Mouse (Mus musculus): ENCODE results near the gene Tbc1d9. TPM values are rescaled to one million over a fixed set of nuclear protein-coding genes. Genes with fewer than 3 reads are reported as not detected.

Tbc1d9 gene
- total RNA-seq, 2 experiments from 2014 or later, result 81.2 to 87.7 TPM

DNA sequence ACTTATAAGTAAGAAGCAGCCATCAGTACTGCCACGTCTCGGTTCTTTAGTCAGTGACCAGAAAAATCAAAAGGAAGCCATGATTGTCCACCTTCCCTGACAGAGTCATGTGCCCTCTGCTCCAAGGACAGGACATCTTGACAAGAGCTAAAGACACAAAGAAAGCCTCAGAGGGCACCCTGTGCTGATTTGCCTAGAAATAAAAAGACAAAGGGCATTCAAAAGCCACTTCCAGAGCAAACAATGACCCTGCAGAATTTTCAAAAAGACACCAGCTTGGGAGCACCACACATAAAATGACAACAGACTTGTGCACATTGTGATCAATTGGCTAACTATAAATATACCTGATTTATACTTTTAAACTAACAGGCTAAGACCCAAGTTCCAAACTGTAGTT lies 150.5 kb downstream of the Tbc1d9 start:
- no peak for DNase-seq (ENCODE audit: low spot score in 2 of 2)

DNA sequence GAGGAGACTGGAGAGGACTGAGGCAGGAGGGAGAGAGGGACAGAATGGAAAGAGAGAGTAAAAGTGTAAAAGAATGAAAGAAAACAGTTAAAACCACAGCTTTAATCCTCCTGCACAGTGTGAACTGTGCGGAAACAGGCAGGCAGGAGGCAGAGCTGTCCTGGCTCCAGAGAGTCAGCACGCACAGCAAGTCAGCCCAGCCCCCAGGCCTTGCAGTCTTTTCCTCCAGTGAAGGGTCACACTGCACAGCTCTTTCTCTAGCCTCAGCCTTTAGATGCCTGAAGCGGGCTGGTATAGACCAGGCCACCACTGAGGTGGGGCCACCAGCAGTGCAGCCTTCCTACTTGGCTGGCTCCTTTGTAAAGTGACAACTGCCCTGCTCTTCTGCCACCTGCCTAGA lies 155.4 kb downstream of the Tbc1d9 start:
- no peak for DNase-seq (ENCODE audit: low spot score in 2 of 2)

DNA sequence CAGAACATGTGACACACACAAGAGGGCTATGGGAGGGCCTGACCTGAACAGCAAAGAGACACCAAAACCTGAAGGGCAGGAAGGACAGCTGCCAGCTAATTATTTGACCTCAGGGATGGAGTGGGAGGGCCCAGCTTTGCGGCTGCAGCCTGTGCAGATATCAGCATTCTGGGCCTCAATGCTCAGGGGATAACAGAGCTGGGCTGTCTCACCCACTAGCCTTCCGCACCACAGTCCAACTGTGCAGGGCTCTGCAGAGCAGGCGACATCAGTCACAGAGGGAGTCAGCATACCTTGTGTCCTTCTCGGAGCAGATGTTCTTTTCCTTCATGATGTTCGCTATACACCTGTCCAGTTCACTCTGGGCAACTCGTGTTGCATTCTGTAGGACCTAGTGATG lies 157.2 kb downstream of the Tbc1d9 start:
- DNase-seq (ENCODE audit: low spot score in 2 of 2), result no peak

Other genes starting within 250 kb of the Tbc1d9 start
- 1 to 10 TPM; 1.2 to 1.3 TPM for gene Gm10645, start 818 bp downstream of the Tbc1d9 start, total RNA-seq (2021)
- gene Ucp1, start 125.0 kb downstream of the Tbc1d9 start, total RNA-seq (2021), result under 1 TPM in 1 of 2 experiments, not detected in 1; 0.21 TPM
- gene Elmod2, start 167.1 kb downstream of the Tbc1d9 start, total RNA-seq (2021), result 10 to 100 TPM; 12.9 to 16.0 TPM
- gene Mgat4d, start 183.1 kb downstream of the Tbc1d9 start, total RNA-seq (2021), result not detected
- 10 to 100 TPM; 10.5 to 10.9 TPM for gene Clgn, start 224.5 kb downstream of the Tbc1d9 start, total RNA-seq (2021)

Measured in layer of hippocampus, postnatal 14 days (tissue).